Mouse (Mus musculus) adrenal gland, postnatal 25 days (tissue): ENCODE data around the gene Camk2d. TPM values are rescaled to one million over a fixed set of nuclear protein-coding genes. Genes with fewer than 3 reads are reported as not detected.
A peak's percentile ranks its signal among the peaks of the same experiment; 100 is the strongest.

ENCODE experiments used
- DNase-seq: peaks from one replicate; pipeline ENCODE4 v3.0.0; 2021; ENCODE audit warnings: mixed read lengths
- total RNA-seq: library from RNA; stranded (reverse); gene quantifications from 2 replicates; pipeline ENCODE4 v1.2.3, GENCODE M21; 2021

Gene Camk2d
- total RNA-seq, 1 experiment from 2014 or later = 105 TPM

GRCm38 (mm10) chr3:126746148-126746803 is 150.2 kb downstream of the Camk2d start:
- no peak for DNase-seq

GRCm38 (mm10) chr3:126747628-126748027 is 151.5 kb downstream of the Camk2d start:
- no peak for DNase-seq

GRCm38 (mm10) chr3:126751377-126752098 is 155.4 kb downstream of the Camk2d start:
- no peak for DNase-seq

GRCm38 (mm10) chr3:126752978-126753377 is 156.9 kb downstream of the Camk2d start:
- no peak for DNase-seq

GRCm38 (mm10) chr3:126758398-126758797 is 162.3 kb downstream of the Camk2d start:
- DNase-seq = no peak

GRCm38 (mm10) chr3:126760608-126761007 is 164.5 kb downstream of the Camk2d start:
- DNase-seq = no peak

- no peak for DNase-seq
Measured at GRCm38 (mm10) chr3:126764745-126765144, 168.6 kb downstream of the Camk2d start.

- no peak for DNase-seq
Measured at GRCm38 (mm10) chr3:126770056-126770455, 174.0 kb downstream of the Camk2d start.

- DNase-seq = no peak
Measured at GRCm38 (mm10) chr3:126771032-126771431, 174.9 kb downstream of the Camk2d start.

- peak; percentile 77 for DNase-seq
Measured at GRCm38 (mm10) chr3:126771541-126771940, 175.4 kb downstream of the Camk2d start.

- DNase-seq = no peak
Measured at GRCm38 (mm10) chr3:126776001-126776400, 179.9 kb downstream of the Camk2d start.

- DNase-seq = no peak
Measured at GRCm38 (mm10) chr3:126777101-126777500, 181.0 kb downstream of the Camk2d start.

- DNase-seq = no peak
Measured at GRCm38 (mm10) chr3:126777879-126778278, 181.8 kb downstream of the Camk2d start.

- no peak for DNase-seq
Measured at GRCm38 (mm10) chr3:126780014-126780615, 184.0 kb downstream of the Camk2d start.

GRCm38 (mm10) chr3:126793035-126793964 is 197.2 kb downstream of the Camk2d start:
- DNase-seq = no peak

GRCm38 (mm10) chr3:126795904-126796303 is 199.8 kb downstream of the Camk2d start:
- no peak for DNase-seq

- no peak for DNase-seq
Measured at GRCm38 (mm10) chr3:126797025-126797424, 200.9 kb downstream of the Camk2d start.

GRCm38 (mm10) chr3:126797810-126798209 is 201.7 kb downstream of the Camk2d start:
- DNase-seq = no peak

GRCm38 (mm10) chr3:126802988-126803387 is 206.9 kb downstream of the Camk2d start:
- DNase-seq = no peak

GRCm38 (mm10) chr3:126804968-126805367 is 208.9 kb downstream of the Camk2d start:
- DNase-seq = no peak

- DNase-seq = no peak
Measured at GRCm38 (mm10) chr3:126806145-126806544, 210.0 kb downstream of the Camk2d start.

- no peak for DNase-seq
Measured at GRCm38 (mm10) chr3:126809915-126810314, 213.8 kb downstream of the Camk2d start.
